Mouse (Mus musculus): ENCODE data around the gene Ccdc97. TPM values are rescaled to one million over a fixed set of nuclear protein-coding genes. Genes with fewer than 3 reads are reported as not detected.

The Ccdc97 gene
- polyA plus RNA-seq, 1 experiment from 2014 or later: 16.9 TPM

GRCm38 (mm10) chr7:25705801-25706251 lies 13.1 kb downstream of the Ccdc97 start:
- WGBS: 39% methylated on average over 6 of the region's 6 CpGs
- peaks cover 52% of the 10 kb centered on the region for H3K4me1 ChIP-seq
- no peak overlapping the region for H3K4me3 ChIP-seq (replicated peaks)
- no peak overlapping the region for H3K9ac ChIP-seq
- peak; percentile 19; the same call in 1 of the 2 replicates for ATAC-seq (ENCODE audit: insufficient read depth, low FRiP score, low read depth)
- no peaks in the 10 kb centered on the region for H3K9me3 ChIP-seq
- H3K4me2 ChIP-seq: 0 out of 2 replicates have a peak overlapping the region, but pooled peaks have one; percentile 9
- H3K27me3 ChIP-seq (replicated peaks): no peaks in the 10 kb centered on the region
- peak overlapping the region; percentile 48 for H3K27ac ChIP-seq
- no peaks in the 10 kb centered on the region for H3K36me3 ChIP-seq

- no peaks in the 10 kb centered on the region for H3K27me3 ChIP-seq (replicated peaks)
- H3K4me3 ChIP-seq (replicated peaks): peak overlapping the region; percentile 16; the same call in 1 of the 2 replicates
- H3K36me3 ChIP-seq: no peaks in the 10 kb centered on the region
- peak overlapping the region; percentile 47 for H3K4me2 ChIP-seq
- peaks cover 42% of the 10 kb centered on the region for H3K4me1 ChIP-seq
- H3K9ac ChIP-seq: no peak overlapping the region
- no peak for ATAC-seq (ENCODE audit: insufficient read depth, low FRiP score, low read depth)
- WGBS: 17% methylated on average over 32 of the region's 37 CpGs
- H3K27ac ChIP-seq: peak overlapping the region; percentile 48; the same call in 1 of the 2 replicates
- H3K9me3 ChIP-seq: no peaks in the 10 kb centered on the region
Measured at GRCm38 (mm10) chr7:25704716-25705364, 14.0 kb downstream of the Ccdc97 start.

DNA sequence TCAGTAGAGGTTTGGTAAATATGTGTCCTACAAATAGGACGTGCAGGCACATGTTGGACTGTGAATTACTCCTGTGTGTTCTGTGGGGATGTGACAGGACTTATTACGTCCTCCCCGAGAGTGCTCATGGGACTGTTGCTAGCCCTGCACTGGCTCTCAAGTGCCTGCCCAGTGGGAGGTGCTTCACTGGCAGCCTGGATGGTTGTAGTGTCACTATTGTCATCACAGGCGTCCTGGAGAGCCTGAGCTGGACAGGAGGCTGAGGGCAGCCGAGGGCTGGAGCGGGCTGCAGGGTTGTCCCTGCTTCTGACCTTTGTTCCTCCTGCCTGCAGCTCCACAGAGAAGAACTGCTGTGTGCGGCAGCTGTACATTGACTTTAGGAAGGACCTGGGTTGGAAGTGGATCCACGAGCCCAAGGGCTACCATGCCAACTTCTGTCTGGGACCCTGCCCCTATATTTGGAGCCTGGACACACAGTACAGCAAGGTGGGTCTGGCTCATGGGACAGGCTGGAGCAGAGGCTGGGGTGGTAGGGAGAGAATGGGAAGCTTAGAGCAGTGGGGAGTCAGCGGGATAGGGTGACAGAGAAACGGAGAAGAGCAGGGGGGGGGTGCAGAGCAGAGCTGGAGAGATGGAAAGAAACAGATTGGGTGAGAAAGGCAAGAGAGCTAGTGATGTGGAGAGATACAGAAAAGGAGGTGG lies 14.9 kb downstream of the Ccdc97 start:
- H3K27me3 ChIP-seq (replicated peaks): no peaks in the 10 kb centered on the region
- H3K4me2 ChIP-seq: no peak overlapping the region
- H3K4me1 ChIP-seq: peaks cover 40% of the 10 kb centered on the region
- no peak overlapping the region for H3K9ac ChIP-seq
- 37% methylated on average over 10 of the region's 10 CpGs for WGBS
- no peak overlapping the region for H3K27ac ChIP-seq
- no peak; the same call in 1 of the 2 replicates for ATAC-seq (ENCODE audit: insufficient read depth, low FRiP score, low read depth)
- H3K36me3 ChIP-seq: no peaks in the 10 kb centered on the region
- H3K9me3 ChIP-seq: no peaks in the 10 kb centered on the region
- H3K4me3 ChIP-seq (replicated peaks): no peak overlapping the region

- Histone ChIP-seq H3K9me3 (no peaks in the 10 kb centered on the region), H3K4me2 (no peak overlapping the region), H3K27me3 (replicated peaks) (no peaks in the 10 kb centered on the region), H3K27ac (no peak overlapping the region), H3K36me3 (no peaks in the 10 kb centered on the region), H3K4me3 (replicated peaks) (no peak overlapping the region), H3K9ac (no peak overlapping the region), H3K4me1 (peaks cover 32% of the 10 kb centered on the region)
- WGBS: 97% methylated on average over 2 of the region's 2 CpGs
- ATAC-seq (ENCODE audit: insufficient read depth, low FRiP score, low read depth): no peak
Measured at GRCm38 (mm10) chr7:25702350-25702749, 16.5 kb downstream of the Ccdc97 start.

- no peaks in the 10 kb centered on the region for H3K27me3 ChIP-seq (replicated peaks)
- ATAC-seq (ENCODE audit: insufficient read depth, low FRiP score, low read depth): no peak
Measured at GRCm38 (mm10) chr7:25700732-25701131, 18.2 kb downstream of the Ccdc97 start.

DNA sequence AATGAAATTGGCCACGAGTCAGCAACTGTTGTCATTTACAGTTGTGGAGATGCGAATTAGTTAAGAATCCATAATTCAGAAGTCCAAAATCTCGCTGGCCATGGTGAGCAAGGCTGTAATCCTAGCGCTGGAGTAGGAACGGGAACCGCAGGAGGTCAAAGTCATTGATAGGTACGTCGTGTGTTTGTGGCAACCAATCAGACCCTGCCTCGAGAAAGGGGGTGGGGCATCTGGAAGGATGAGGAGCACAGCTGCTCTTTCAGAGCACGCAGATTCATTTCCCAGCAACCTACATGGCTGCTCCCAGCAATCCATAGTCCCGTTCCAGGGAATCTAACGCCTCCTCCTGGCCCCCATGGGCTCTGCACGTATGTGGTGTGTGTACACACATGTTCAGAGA lies 19.0 kb downstream of the Ccdc97 start:
- H3K4me2 ChIP-seq: no peak overlapping the region
- no peaks in the 10 kb centered on the region for H3K27me3 ChIP-seq (replicated peaks)
- H3K27ac ChIP-seq: no peak overlapping the region
- no peak overlapping the region for H3K9ac ChIP-seq
- 55% methylated on average over 13 of the region's 13 CpGs for WGBS
- ATAC-seq (ENCODE audit: insufficient read depth, low FRiP score, low read depth): no peak
- no peaks in the 10 kb centered on the region for H3K36me3 ChIP-seq
- peaks cover 7% of the 10 kb centered on the region for H3K4me1 ChIP-seq
- H3K4me3 ChIP-seq (replicated peaks): no peak overlapping the region
- H3K9me3 ChIP-seq: no peaks in the 10 kb centered on the region

More at GRCm38 (mm10) chr7:25700732-25701131, 18.2 kb downstream of the Ccdc97 start:
- H3K9me3 ChIP-seq: no peaks in the 10 kb centered on the region
- H3K4me2 ChIP-seq: no peak overlapping the region
- 68% methylated on average over 12 of the region's 12 CpGs for WGBS
- H3K36me3 ChIP-seq: no peaks in the 10 kb centered on the region
- H3K9ac ChIP-seq: no peak overlapping the region
- H3K27ac ChIP-seq: no peak overlapping the region
- H3K4me1 ChIP-seq: peaks cover 16% of the 10 kb centered on the region
- H3K4me3 ChIP-seq (replicated peaks): no peak overlapping the region

GRCm38 (mm10) chr7:25694104-25694503 lies 24.8 kb downstream of the Ccdc97 start:
- H3K4me3 ChIP-seq (replicated peaks): no peak overlapping the region
- H3K36me3 ChIP-seq: no peaks in the 10 kb centered on the region
- WGBS: 69% methylated on average over 8 of the region's 8 CpGs
- H3K4me2 ChIP-seq: no peak overlapping the region
- H3K27me3 ChIP-seq (replicated peaks): no peaks in the 10 kb centered on the region
- no peak for ATAC-seq (ENCODE audit: insufficient read depth, low FRiP score, low read depth)
- peaks cover 12% of the 10 kb centered on the region; the same call in 1 of the 2 replicates for H3K4me1 ChIP-seq
- H3K27ac ChIP-seq: no peak overlapping the region
- no peak overlapping the region for H3K9ac ChIP-seq
- no peaks in the 10 kb centered on the region for H3K9me3 ChIP-seq

DNA sequence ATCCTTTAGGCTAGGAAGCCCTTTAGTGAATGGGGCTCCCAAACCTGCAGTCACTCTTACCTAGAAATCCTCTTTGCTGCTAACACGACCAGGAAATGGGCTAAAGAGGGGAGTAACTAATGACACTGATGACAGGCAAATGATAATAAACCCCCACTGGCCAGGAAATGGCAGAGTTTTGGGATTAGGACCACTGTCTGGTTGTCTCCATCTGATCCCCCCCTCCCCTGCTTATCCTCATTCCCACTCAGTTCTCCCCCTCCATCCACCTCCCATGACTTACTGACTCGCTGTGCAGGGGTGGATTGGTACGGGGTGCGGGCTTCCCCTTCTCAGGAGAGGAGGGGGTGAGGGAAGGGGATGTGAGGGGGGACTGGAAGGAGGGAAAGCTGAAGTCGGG lies 28.8 kb downstream of the Ccdc97 start:
- no peak for ATAC-seq (ENCODE audit: insufficient read depth, low FRiP score, low read depth)

GRCm38 (mm10) chr7:25689603-25690021 lies 29.3 kb downstream of the Ccdc97 start:
- H3K4me3 ChIP-seq (replicated peaks): peak overlapping the region; percentile 73
- peak overlapping the region; percentile 97 for H3K4me2 ChIP-seq
- peak overlapping the region; percentile 84; the same call in 1 of the 2 replicates for H3K27ac ChIP-seq
- no peaks in the 10 kb centered on the region for H3K36me3 ChIP-seq
- no peaks in the 10 kb centered on the region for H3K9me3 ChIP-seq
- H3K9ac ChIP-seq: 0 out of 2 replicates have a peak overlapping the region, but pooled peaks have one; percentile 71
- H3K4me1 ChIP-seq: peaks cover 34% of the 10 kb centered on the region
- H3K27me3 ChIP-seq (replicated peaks): peaks cover 6% of the 10 kb centered on the region; the same call in 1 of the 2 replicates
- 11% methylated on average over 12 of the region's 12 CpGs for WGBS
- no peak for ATAC-seq (ENCODE audit: insufficient read depth, low FRiP score, low read depth)

More for the DNA sequence above, 28.8 kb downstream of the Ccdc97 start:
- Histone ChIP-seq H3K9me3 (no peaks in the 10 kb centered on the region), H3K27ac (0 out of 2 replicates have a peak overlapping the region, but pooled peaks have one; percentile 84), H3K36me3 (no peaks in the 10 kb centered on the region), H3K4me2 (peak overlapping the region; percentile 97), H3K4me3 (replicated peaks) (peak overlapping the region; percentile 73), H3K4me1 (peaks cover 34% of the 10 kb centered on the region), H3K27me3 (replicated peaks) (peaks cover 6% of the 10 kb centered on the region; the same call in 1 of the 2 replicates), H3K9ac (no peak overlapping the region)
- 42% methylated on average over 5 of the region's 5 CpGs for WGBS

GRCm38 (mm10) chr7:25688810-25689586 lies 29.9 kb downstream of the Ccdc97 start:
- WGBS: under 1% methylated on average over 47 of the region's 52 CpGs
- Histone ChIP-seq H3K27ac (peak overlapping the region; percentile 84), H3K4me2 (peak overlapping the region; percentile 97)

GRCm38 (mm10) chr7:25687811-25688401 lies 31.0 kb downstream of the Ccdc97 start:
- Histone ChIP-seq H3K36me3 (no peaks in the 10 kb centered on the region), H3K4me3 (replicated peaks) (peak overlapping the region; percentile 73), H3K9ac (peak overlapping the region; percentile 71), H3K27me3 (replicated peaks) (peaks cover 6% of the 10 kb centered on the region; the same call in 1 of the 2 replicates), H3K4me1 (peaks cover 34% of the 10 kb centered on the region), H3K9me3 (no peaks in the 10 kb centered on the region), H3K4me2 (peak overlapping the region; percentile 97), H3K27ac (peak overlapping the region; percentile 84)
- no peak for ATAC-seq (ENCODE audit: insufficient read depth, low FRiP score, low read depth)
- under 1% methylated on average over 47 of the region's 47 CpGs for WGBS

More at GRCm38 (mm10) chr7:25688810-25689586, 29.9 kb downstream of the Ccdc97 start:
- peak overlapping the region; percentile 71 for H3K9ac ChIP-seq
- H3K4me3 ChIP-seq (replicated peaks): peak overlapping the region; percentile 73
- ATAC-seq (ENCODE audit: insufficient read depth, low FRiP score, low read depth): peak; percentile 74
- H3K4me1 ChIP-seq: peaks cover 34% of the 10 kb centered on the region
- no peaks in the 10 kb centered on the region for H3K9me3 ChIP-seq
- H3K36me3 ChIP-seq: no peaks in the 10 kb centered on the region
- H3K27me3 ChIP-seq (replicated peaks): peaks cover 6% of the 10 kb centered on the region; the same call in 1 of the 2 replicates
